ENCODE assay signal across 8 mouse cellular contexts in the genomic region with DNA sequence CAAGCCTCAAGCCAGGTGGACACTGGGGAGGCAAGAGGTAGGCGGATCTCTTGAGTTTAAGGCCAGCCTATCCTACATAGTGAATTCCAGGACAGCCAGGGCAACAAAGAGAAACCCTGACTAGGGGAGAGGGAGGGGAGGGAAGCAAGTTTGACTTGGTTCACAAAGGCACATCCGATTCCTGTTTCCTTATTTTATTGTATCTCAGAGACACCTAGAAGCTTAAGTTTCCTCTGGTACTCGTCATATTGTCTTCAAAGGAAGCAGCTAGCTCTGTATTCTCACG. TPM values are rescaled to one million over a fixed set of nuclear protein-coding genes. Genes with fewer than 3 reads are reported as not detected.
DNase-seq lines count a peak whose midpoint lies in the region; ATAC-seq lines count a peak whose summit lies in the region.

No protein-coding gene starts in this region.

- DNase-seq in heart, adult 9 months (ENCODE audit: low spot score in 2 of 2): no peak
- DNase-seq in CD4-positive helper T cell, adult 2 months (ENCODE audit: low read depth, low spot score): peak; percentile 58
- DNase-seq in ovary, postnatal 14 days (ENCODE audit: low spot score): no peak
- DNase-seq in cerebellum, adult 9-11 months: no peak
- no peak for DNase-seq in frontal cortex, postnatal 14 days (ENCODE audit: low spot score in 2 of 2)

- H3K4me1 ChIP-seq in heart, embryonic 11.5 days (ENCODE audit: control insufficient read depth, insufficient read depth, low read length): peaks cover 31% of the 10 kb centered on the region
- H3K4me1 ChIP-seq in forebrain, embryonic 13.5 days: peaks cover 51% of the 10 kb centered on the region
- peaks cover 61% of the 10 kb centered on the region for H3K4me1 ChIP-seq in liver, embryonic 12.5 days

- no peaks in the 10 kb centered on the region for H3K27me3 ChIP-seq in heart, embryonic 11.5 days (ENCODE audit: control insufficient read depth, insufficient read depth, low read length)
- no peaks in the 10 kb centered on the region for H3K27me3 ChIP-seq in forebrain, embryonic 13.5 days
- no peaks in the 10 kb centered on the region for H3K27me3 ChIP-seq in liver, embryonic 12.5 days (replicated peaks)

- no peaks in the 10 kb centered on the region; the same call in 1 of the 2 replicates for H3K36me3 ChIP-seq in heart, embryonic 11.5 days (ENCODE audit: control insufficient read depth, insufficient read depth, low read length)
- H3K36me3 ChIP-seq in forebrain, embryonic 13.5 days (ENCODE audit: poor library complexity, severe bottlenecking): peaks cover 31% of the 10 kb centered on the region
- H3K36me3 ChIP-seq in liver, embryonic 12.5 days: peaks cover 46% of the 10 kb centered on the region

- peak overlapping the region; percentile 93 for H3K4me3 ChIP-seq in heart, embryonic 11.5 days (ENCODE audit: low read depth, low read length)
- peak overlapping the region; percentile 91 for H3K4me3 ChIP-seq in forebrain, embryonic 13.5 days
- H3K4me3 ChIP-seq in liver, embryonic 12.5 days: peak overlapping the region; percentile 98

- no peak for ATAC-seq in heart, embryonic 11.5 days (replicated peaks; ENCODE audit: insufficient number of reproducible peaks, low FRiP score, low TSS enrichment)
- ATAC-seq in forebrain, embryonic 13.5 days: no peak
- no peak for ATAC-seq in liver, embryonic 12.5 days

- peak overlapping the region; percentile 98 for H3K4me2 ChIP-seq in heart, embryonic 11.5 days
- H3K4me2 ChIP-seq in forebrain, embryonic 13.5 days: peak overlapping the region; percentile 97
- peak overlapping the region; percentile 97 for H3K4me2 ChIP-seq in liver, embryonic 12.5 days

- peak overlapping the region; percentile 91 for H3K9ac ChIP-seq in heart, embryonic 11.5 days (ENCODE audit: low read depth, low read length)
- H3K9ac ChIP-seq in forebrain, embryonic 13.5 days: peak overlapping the region; percentile 89
- peak overlapping the region; percentile 95 for H3K9ac ChIP-seq in liver, embryonic 12.5 days

- WGBS in heart, embryonic 11.5 days (ENCODE audit: insufficient replicate concordance): 25% methylated on average over 4 of the region's 4 CpGs
- 20% methylated on average over 4 of the region's 4 CpGs for WGBS in forebrain, embryonic 13.5 days
- 26% methylated on average over 4 of the region's 4 CpGs for WGBS in liver, embryonic 12.5 days (ENCODE audit: insufficient replicate concordance)

- no peaks in the 10 kb centered on the region for H3K9me3 ChIP-seq in heart, embryonic 11.5 days (replicated peaks; ENCODE audit: control insufficient read depth, low read length)
- no peaks in the 10 kb centered on the region for H3K9me3 ChIP-seq in forebrain, embryonic 13.5 days (replicated peaks)
- H3K9me3 ChIP-seq in liver, embryonic 12.5 days (replicated peaks): no peaks in the 10 kb centered on the region

- H3K27ac ChIP-seq in heart, embryonic 11.5 days (ENCODE audit: low read depth, low read length): peak overlapping the region; percentile 86
- H3K27ac ChIP-seq in forebrain, embryonic 13.5 days: peak overlapping the region; percentile 94
- H3K27ac ChIP-seq in liver, embryonic 12.5 days: peak overlapping the region; percentile 88

RNA-seq across cellular contexts. Expression of a gene that starts 0.8 kb away (rescaled TPM):
- polyA plus RNA-seq in heart, embryonic 11.5 days (2014; fragmentation: Nextera tagmentation; extraction: Ambion mirVana): 61.6 and 70.8 TPM in 2 replicates
- polyA plus RNA-seq in forebrain, embryonic 13.5 days (2015; fragmentation: Nextera tagmentation; extraction: Ambion mirVana): 153 and 156 TPM in 2 replicates
- polyA plus RNA-seq in liver, embryonic 12.5 days (2016; fragmentation: Nextera tagmentation; extraction: Ambion mirVana): 64.1 and 66.1 TPM in 2 replicates

RNA-seq across cellular contexts. Expression of a gene that starts 1.0 kb away (rescaled TPM):
- polyA plus RNA-seq in heart, embryonic 11.5 days (2014; fragmentation: Nextera tagmentation; extraction: Ambion mirVana): 24.5 and 24.8 TPM in 2 replicates
- polyA plus RNA-seq in forebrain, embryonic 13.5 days (2015; fragmentation: Nextera tagmentation; extraction: Ambion mirVana): 76.4 and 83.9 TPM in 2 replicates
- 14.2 and 14.8 TPM in 2 replicates for polyA plus RNA-seq in liver, embryonic 12.5 days (2016; fragmentation: Nextera tagmentation; extraction: Ambion mirVana)

RNA-seq across cellular contexts. Expression of a gene that starts 9.5 kb away (rescaled TPM):
- 0.52 TPM in 1 of 2 replicates, not detected in the other for polyA plus RNA-seq in heart, embryonic 11.5 days (2014; fragmentation: Nextera tagmentation; extraction: Ambion mirVana)
- 0.18 TPM in 1 of 2 replicates, not detected in the other for polyA plus RNA-seq in forebrain, embryonic 13.5 days (2015; fragmentation: Nextera tagmentation; extraction: Ambion mirVana)
- 22.7 and 23.0 TPM in 2 replicates for polyA plus RNA-seq in liver, embryonic 12.5 days (2016; fragmentation: Nextera tagmentation; extraction: Ambion mirVana)

RNA-seq across cellular contexts. Expression of a gene that starts 33.6 kb away (rescaled TPM):
- polyA plus RNA-seq in heart, embryonic 11.5 days (2014; fragmentation: Nextera tagmentation; extraction: Ambion mirVana): 9.3 and 11.7 TPM in 2 replicates
- 12.0 and 14.6 TPM in 2 replicates for polyA plus RNA-seq in forebrain, embryonic 13.5 days (2015; fragmentation: Nextera tagmentation; extraction: Ambion mirVana)
- 9.3 TPM in 2 replicates for polyA plus RNA-seq in liver, embryonic 12.5 days (2016; fragmentation: Nextera tagmentation; extraction: Ambion mirVana)

RNA-seq across cellular contexts. Expression of a gene that starts 41.7 kb away (rescaled TPM):
- polyA plus RNA-seq in heart, embryonic 11.5 days (2014; fragmentation: Nextera tagmentation; extraction: Ambion mirVana): 12.6 and 14.0 TPM in 2 replicates
- 16.4 and 22.8 TPM in 2 replicates for polyA plus RNA-seq in forebrain, embryonic 13.5 days (2015; fragmentation: Nextera tagmentation; extraction: Ambion mirVana)
- 8.7 and 8.9 TPM in 2 replicates for polyA plus RNA-seq in liver, embryonic 12.5 days (2016; fragmentation: Nextera tagmentation; extraction: Ambion mirVana)

Comparison
In these comparisons a context has a peak if more than half of its experiments do, and no peak if none do; other contexts are left out.
1. RNA of a gene that starts 9.5 kb away (polyA plus RNA-seq): 22.7 to 23.0 TPM in liver, embryonic 12.5 days; 0.52 TPM in heart, embryonic 11.5 days and 0.18 TPM in forebrain, embryonic 13.5 days; every median in the first group is over 10 times any median in the second.
2. Peak in every context shown above with its lines, with median percentiles within 50 percentile points of each other: H3K27ac ChIP-seq, H3K4me2 ChIP-seq, H3K4me3 ChIP-seq and H3K9ac ChIP-seq.